Mouse (Mus musculus): Measurements from ENCODE around the gene Gpx3.
"Not testable (repeated sequence)": the region's sequence is repeated elsewhere in the genome, so short reads cannot be mapped to it uniquely, and the experiment has no call there.

The Gpx3 gene

GRCm38 (mm10) chr11:54902333-54903323, at the start of gene Gpx3:
Gene Gpx3, plus strand, starts transcription at chr11:54902453.
- CTCF ChIA-PET: interaction anchor here (0.9 kb wide), 1 partner anchor 52 kb away, joined by 3 read pairs; no protein-coding TSS in a partner anchor

- CTCF ChIA-PET: not testable (repeated sequence)
Observed at GRCm38 (mm10) chr11:54858880-54859279, 43.4 kb upstream of the Gpx3 start.

GRCm38 (mm10) chr11:54859322-54860165, 42.7 kb upstream of the Gpx3 start:
- CTCF ChIA-PET: no interaction called here

GRCm38 (mm10) chr11:54860256-54861038, 41.8 kb upstream of the Gpx3 start, which contains the start of gene Lyrm7:
Gene Lyrm7, minus strand, starts transcription at chr11:54860916.
- CTCF ChIA-PET: interaction anchor here (0.6 to 1.0 kb wide), 4 partner anchors 10 to 134 kb away, joined by 4 to 7 read pairs (median 4); no protein-coding TSS in a partner anchor

DNA sequence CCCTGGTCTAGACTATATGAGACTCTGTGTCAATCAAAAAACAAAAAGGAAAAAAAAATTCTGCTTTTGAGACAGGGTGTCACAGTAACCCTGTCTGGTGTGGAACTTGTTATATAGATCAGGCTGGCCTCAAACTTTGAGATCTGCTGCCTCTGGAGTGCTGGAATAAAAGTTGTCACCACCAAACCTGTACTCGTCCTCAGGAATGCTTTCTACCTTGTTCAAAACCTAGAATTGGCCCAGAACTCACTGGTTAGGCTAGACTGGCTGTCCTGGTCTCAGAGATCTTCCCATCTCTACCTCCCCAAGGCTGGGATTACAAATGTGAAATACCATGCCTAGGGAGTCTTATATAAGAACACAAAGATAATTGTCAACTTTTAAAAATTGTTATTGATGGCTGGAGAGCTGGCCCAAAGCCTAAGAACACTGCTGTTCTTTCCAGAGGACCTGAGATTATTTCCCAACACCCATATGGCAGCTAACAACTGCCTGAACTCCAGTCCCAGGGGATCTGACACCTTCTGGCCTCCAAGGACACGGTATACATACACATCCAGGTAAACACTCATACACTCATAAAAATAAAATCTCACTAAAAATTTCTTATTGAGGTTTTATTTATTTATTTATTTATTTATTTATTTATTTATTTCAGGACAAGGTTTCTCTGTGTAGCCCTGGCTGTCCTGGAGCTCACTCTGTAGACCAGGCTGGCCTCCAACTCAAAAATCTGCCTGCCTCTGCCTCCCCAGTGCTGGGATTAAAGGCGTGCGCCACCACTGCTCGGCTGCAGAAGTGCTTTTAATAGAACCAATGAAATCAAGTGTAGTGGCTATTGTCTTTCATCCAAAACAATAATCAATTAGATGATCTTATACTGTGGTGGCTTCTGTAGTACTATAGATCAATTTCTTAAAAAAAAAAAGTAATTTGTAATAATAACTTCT, 40.5 kb upstream of the Gpx3 start:
- CTCF ChIA-PET: interaction anchor here (0.6 to 1.3 kb wide), 7 partner anchors 11 to 160 kb away, joined by 3 to 5 read pairs (median 4); no protein-coding TSS in a partner anchor

DNA sequence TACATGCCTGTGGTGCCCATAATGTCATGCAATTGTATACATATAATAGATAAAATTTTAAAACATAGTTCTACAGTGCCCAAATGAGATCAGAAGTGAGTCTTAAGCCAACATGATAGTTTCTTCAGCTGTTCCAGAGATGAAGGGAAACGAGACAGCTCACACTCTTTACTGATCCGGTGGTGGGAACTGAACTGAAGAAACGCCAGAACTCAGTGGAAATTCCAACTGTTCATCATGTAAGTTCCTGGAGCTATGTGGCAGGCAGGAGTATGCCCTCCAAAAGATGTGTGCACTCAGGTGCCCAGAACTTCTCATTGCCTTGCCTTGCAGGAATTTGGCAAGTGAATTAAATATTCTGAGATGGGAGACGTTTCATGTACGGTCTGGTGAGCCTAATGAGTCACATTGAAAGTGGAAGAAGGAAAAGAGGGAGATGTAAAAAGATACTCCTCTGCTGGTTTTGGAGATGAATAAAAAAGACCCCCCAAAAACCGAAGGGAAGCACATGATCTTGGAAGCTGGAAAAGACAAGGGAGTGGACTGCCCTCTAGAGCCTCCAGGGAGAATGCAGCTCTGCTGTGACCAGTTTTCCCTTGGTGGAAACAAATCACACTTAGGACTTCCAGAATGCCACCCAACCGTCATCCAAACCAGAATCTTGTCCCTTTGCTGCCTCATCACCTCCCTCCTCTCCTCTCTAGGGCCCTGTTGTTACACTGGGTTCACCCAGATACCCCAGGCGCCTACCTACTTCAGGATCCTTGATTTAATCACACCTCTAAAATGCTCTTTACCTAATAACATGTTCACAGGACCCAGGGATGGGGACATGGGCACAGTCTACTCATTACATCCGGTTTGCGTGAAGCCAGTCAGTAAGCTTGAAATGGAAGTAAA, 39.4 kb upstream of the Gpx3 start:
- CTCF ChIA-PET: interaction anchor here (0.6 to 1.3 kb wide), 4 partner anchors 115 to 161 kb away, joined by 3 to 5 read pairs (median 4); no protein-coding TSS in a partner anchor

DNA sequence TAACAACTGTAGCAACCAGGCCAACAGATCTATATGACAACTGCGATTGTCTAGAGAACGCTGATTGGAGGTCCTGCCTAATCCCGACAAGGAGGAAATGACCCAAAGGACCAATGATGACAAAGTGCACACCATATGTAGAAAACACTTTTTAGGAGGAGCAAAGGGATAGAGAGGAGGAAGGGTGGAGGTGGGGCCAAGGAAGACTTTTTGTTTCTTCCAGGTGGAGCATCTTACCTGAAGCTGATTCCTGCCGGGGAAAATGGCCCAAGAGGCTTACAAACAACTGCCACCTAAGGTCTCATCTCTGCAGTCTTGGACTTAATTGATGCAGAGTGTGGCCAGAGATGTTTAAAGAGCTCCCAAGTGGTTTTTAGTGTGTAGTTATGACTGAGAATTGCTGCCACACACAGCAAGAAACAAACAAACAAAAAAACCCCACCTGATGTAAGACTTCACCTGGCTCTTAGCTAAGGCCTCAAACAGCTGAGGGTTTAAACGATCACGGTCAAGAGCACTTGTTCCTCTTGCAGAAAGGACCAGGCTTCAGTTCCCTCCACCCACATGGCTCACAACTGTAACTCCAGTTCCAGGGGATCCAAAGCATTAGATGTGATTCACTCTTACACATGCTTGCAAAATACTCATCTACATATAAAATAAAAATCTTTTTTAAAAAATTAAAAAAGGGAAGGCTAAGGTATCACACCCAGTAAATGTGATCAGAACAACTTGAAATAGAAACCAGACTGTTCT, 36.7 kb upstream of the Gpx3 start:
- CTCF ChIA-PET: no interaction called here

GRCm38 (mm10) chr11:54866119-54867048, 35.9 kb upstream of the Gpx3 start, which contains the start of gene Hint1:
Gene Hint1, plus strand, starts transcription at chr11:54866383.
- CTCF ChIA-PET: no interaction called here

- CTCF ChIA-PET: interaction anchor here (1.1 kb wide), 1 partner anchor 165 kb away, joined by 6 read pairs; no protein-coding TSS in a partner anchor
Observed at GRCm38 (mm10) chr11:54867049-54867385, 35.2 kb upstream of the Gpx3 start.

- CTCF ChIA-PET: interaction anchor here (1.1 kb wide), 1 partner anchor 166 kb away, joined by 6 read pairs; no protein-coding TSS in a partner anchor
Observed at GRCm38 (mm10) chr11:54867903-54868434, 34.3 kb upstream of the Gpx3 start.

- CTCF ChIA-PET: no interaction called here
Observed at GRCm38 (mm10) chr11:54868445-54868844, 33.8 kb upstream of the Gpx3 start.

DNA sequence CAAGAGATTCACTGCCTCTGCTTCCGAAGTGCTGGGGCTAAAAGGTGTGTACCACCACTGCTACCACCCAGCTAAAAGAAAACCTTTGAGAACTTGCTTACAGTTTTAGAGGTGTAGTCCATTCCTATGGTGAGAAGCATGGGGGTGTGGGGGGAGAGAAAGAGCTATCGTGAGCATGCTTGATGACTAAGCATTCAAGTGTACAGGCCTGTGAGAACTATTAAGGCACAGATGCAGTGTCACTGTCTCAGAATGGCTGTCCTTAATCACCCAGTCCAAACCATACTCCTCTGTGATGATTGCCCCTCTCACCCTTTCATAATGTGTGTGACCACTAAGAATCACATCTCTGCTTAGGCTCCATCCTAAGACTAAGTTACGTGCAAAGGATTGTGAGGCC, 32.9 kb upstream of the Gpx3 start:
- CTCF ChIA-PET: no interaction called here

- CTCF ChIA-PET: no interaction called here
Observed at GRCm38 (mm10) chr11:54871831-54872537, 30.3 kb upstream of the Gpx3 start.

DNA sequence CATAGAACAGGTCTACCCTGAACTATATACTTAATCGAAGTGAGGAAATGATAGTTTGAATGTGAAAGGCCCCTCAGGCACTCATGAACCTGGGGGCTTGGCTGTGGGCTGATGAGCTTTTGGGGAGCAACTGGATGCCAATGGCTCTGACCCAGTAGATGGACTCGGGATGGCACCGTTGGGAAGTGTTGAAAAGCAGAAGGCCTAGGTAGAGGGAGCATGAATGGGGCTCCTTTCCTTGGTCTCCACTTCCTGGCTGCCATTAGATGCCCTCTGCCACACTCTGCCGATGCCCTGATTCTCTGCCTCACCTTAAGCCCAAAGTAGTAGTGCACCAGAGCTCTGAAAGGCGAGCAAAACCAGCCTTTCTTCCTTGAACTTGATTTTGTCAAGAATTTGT, 26.2 kb upstream of the Gpx3 start:
- CTCF ChIA-PET: no interaction called here

GRCm38 (mm10) chr11:54878893-54879292, 23.4 kb upstream of the Gpx3 start:
- CTCF ChIA-PET: interaction anchor here (0.6 kb wide), 1 partner anchor 130 kb away, joined by 3 read pairs; no protein-coding TSS in a partner anchor

DNA sequence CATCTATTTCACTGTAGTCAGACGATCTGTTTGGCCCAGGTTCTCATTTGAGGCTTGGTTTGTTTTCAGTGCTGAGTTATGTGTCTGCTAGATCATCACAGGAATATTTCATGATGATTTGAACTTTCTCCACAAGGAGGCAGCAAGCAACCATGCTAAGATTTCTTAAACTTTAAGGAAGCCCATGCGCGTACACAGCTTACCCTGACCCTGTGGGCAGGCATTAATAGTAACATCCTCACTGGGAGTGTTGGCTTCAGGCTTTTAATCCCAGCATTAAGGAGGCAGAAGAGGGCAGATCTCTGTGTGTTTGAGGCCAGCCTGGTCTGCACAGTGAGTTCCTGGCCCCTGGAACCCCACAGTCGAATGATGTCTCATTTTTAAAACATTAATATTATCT, 22.8 kb upstream of the Gpx3 start:
- CTCF ChIA-PET: no interaction called here
